Mouse (Mus musculus) 3134 (cell line): ENCODE data around the gene Rapgef3.

Experiments used
- DNase-seq: peaks from one replicate; pipeline ENCODE4 v3.0.0-alpha.2; 2011; ENCODE audit warnings: low spot score; ENCODE audit not compliant: insufficient read length; ENCODE audit errors: extremely low read depth

Rapgef3 gene

GRCm38 (mm10) chr15:97724346-97725197 lies 43.2 kb downstream of the Rapgef3 start:
- no peak for DNase-seq

DNA sequence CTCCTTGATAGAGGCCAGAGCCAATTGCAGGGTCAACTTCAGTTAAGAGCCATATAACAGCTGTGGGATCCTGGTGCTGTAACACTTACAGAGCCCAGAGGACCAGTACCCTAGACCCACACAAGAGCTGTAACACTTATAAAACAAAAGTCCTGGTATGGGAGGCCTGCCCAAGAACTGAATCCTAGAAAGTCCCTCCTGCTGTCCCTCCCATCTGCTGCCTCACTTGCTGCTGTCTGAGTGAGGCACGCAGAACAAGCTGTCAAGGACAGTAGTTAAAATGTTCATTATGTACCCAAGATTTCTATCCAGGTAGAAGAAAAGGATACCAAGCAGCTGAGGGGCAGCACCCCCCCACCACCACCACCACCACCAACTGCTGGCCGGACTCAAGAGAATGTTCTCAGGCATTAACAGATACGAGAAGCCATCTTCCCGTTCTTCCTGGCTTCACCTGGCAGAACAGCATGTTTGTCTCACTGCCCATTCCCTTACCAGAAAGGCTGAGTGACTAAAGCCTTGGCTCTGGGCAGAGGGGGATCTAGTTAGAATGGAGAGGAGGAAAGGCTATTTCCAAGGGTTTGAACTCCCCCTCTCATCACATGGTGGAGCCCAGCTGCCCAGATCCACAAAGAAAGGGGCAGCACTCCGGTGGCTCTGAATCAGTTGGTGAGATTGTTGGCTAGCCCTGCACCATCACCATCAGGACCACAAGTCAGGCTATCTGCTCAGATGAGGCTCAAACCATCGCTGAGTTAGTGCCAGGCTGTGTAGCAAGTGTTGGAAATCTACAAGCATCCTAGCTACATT lies 44.0 kb downstream of the Rapgef3 start:
- no peak for DNase-seq

DNA sequence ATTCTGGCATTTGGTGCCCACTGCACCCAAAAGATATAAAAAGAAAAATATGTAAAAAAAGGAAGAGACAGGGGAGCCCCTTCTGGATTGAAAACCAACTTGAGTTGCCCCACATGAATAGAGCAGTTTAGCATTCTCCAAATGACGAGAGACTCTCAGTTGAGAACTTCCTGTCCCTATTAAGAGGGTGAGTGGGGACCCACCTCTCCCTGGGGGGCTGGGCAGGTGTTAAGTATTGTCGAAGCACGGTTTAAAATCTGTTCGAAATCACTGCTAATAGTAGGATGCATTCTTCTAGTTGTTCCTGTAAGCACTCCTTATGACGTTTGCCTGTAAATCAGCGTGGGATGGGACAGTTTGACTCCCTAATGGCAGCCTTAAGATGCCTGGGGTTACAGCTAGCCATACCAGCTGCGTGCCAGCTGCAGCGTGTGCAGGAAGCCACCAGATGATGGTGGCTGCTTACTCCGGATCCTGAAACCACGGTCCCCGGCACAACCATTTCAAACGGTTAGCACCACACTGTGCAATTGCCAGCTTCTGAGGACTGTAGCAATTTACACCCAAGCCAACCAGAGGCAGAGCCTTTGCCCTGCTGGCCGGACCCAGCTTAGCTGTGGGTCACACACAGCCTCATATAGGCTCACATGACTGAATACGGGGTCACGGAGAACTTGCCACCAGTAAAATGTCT lies 46.6 kb downstream of the Rapgef3 start:
- no peak for DNase-seq

DNA sequence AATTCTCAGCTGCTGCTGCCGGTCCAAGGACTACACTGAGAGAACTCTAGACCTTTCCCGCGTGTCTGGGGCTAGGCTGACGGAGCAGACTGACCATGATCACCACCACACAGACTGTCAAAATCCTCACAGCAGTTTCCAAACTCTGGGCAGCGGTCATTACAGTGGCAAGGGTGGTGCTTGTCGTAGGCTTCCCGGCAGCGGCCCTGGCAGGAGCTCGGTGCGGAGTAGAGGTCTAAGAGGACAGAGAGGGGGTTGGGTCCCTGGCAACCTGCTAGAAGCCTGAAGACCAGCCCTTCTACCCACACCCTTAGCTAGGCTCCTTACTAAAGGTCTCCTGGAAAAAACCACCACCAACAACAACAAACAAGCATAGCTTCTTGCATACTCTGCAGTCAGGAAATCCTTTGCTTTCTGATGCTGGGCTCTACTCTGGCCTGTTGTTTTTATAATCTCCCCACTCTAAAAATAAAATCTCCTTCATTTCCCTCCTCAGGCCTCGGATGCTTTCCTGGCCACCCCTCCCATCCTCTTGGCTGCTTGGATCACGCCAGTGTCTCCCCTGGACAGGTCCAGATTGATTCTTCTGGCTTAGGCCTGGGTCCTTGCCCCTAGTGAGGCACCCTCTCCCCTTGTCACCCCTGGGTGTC lies 47.6 kb downstream of the Rapgef3 start:
- no peak for DNase-seq

DNA sequence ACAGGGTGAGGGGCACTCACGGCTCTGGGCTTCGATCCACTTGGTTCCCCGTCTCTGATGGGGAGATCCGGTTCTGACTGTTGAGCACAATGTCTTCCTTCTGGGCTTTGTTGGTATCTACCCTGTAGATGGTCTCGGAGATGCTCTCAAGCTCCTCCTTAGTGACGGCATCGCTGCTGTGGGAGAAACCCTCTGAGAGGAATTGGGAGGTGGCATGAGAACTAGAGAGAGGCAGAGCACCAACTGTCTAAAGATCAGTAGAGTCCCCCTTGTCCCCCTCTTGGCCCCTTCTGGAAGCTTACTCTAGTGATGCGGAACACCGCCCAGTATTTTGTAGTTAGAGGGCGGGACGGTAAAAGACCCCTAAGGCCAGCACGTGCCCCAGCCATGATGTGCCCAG lies 48.3 kb downstream of the Rapgef3 start:
- no peak for DNase-seq

DNA sequence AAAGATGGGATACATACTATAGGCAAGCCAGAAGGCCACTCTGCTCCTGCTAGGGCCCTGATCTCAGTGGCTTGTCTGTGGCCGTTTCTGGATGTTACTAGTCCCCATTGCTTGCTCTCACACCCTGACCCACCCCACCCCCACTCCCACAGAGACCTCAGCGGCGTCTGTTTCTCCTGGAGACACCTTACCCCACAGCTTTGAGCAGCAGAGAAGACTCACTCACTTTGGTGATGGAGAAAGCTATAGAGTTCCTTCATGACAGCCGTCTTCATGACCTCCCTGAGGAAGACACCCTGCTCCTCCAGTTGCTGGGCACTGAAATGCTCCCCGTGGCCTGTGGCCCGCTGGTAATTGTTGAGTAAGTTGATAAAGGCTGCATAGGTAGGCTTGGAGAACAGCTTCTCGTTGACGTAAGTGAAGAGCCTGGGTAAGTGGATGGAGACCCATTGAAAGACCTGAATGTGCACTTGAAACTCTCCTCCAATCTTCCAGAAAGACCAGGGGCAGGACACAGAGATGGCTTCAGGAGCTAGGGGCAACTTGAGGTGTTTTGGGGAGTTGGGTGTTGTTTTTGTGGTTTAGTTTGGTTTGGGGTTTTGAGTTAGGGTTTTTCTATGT lies 49.1 kb downstream of the Rapgef3 start:
- no peak for DNase-seq

DNA sequence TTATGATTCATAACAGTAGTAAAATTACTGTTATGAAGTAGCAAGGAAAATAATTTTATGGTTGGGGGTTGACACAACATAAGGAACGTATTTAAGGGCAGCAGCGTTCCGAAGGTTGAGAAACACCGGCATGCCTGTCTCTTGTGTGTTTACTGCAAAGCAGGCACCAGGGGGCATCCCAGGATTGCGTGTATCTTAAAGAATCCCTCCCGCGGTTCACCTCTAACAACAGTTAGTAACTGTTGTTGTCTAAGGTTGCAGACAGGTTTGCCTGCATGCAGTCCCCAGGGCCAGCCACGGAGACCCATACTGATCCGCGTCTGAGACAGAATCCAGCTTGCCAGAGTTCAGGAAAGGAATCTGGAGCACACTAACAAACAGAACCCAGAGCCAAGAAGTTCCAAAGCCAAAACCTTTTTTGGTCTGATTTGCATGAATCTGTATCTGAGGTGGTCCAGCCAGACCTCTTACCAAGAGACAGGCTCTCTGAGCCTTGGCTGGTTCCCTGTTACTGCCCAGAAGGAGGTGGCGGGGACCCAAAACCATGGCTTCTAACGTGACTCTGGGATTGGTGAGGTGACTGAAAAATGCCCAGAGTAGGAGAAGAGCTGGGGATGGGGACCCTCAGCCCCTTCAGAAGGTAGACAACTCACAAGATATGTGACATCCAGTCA lies 49.8 kb downstream of the Rapgef3 start:
- DNase-seq: no peak

DNA sequence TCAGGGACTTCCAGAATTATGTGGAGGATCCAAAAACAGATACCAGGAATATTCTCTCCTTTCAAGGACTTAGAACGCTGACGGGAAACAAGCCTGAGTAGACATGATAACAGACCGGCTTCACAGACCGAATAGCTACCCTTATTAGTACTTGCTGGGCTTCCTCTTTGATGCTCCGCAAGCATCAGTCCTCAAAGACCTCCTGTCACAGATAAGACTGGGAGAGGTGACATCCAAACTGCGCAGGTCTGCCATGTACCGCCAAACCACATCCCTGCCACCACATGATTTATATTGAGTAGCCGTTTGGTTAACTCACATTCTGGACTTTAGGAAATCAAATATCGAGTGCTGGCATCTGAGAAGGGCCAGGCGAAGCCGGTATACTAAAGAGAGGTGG lies 51.0 kb downstream of the Rapgef3 start:
- DNase-seq: no peak

DNA sequence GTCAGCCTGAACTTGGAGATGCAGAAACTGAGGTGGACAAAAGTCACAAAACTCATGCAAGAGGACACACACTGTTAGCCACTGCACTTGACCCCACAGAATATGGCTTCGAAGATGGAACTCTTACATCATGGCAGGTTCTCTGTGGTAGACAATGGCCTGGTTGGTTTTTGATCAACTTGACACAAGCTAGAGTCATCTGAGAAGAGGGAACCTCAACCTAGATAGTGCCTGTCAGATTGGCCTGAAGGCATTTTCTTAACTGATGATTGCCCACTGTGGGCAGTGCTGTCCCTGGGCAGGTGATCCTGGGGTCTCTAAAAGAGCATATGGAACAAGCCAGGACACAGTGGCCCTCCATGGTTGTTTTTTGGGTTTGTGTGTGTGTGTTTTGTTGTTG lies 52.0 kb downstream of the Rapgef3 start:
- DNase-seq: no peak

DNA sequence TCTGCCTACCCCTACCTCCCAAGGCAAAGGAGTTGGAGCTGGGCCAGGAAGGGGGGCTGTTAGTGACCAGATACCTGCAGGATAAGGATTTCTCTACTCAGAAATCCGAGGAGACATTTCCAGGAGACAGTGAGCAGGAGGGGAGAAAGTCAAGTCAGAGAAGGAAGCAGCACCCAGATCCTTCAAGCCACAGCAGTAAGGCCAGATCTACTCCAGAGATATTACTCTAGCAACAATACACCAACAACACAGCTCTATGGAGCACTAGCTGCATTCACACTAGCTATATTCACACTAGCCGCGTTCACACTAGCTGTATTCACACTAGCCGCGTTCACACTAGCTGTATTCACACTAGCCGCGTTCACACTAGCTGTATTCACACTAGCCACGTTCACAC lies 52.7 kb downstream of the Rapgef3 start:
- no peak for DNase-seq

DNA sequence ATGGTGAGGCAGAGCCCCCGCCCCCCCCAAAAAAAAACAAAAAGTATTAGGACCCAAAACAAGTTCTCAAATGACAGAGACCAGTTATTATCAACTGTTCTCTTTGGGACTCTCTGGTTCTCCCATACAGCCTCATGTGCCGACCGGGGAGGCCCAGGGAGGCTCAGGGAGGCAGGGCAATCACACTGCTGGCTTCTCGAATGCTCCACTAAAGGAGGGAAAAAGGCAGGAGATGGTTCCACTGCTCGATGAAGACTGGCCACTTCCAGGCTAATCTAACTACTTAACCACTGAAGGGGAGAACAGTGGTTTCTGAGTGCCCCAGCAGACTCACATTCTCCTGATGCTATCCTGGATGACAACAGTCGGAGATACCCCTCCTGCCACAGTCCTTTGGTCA lies 55.2 kb downstream of the Rapgef3 start:
- DNase-seq: no peak

DNA sequence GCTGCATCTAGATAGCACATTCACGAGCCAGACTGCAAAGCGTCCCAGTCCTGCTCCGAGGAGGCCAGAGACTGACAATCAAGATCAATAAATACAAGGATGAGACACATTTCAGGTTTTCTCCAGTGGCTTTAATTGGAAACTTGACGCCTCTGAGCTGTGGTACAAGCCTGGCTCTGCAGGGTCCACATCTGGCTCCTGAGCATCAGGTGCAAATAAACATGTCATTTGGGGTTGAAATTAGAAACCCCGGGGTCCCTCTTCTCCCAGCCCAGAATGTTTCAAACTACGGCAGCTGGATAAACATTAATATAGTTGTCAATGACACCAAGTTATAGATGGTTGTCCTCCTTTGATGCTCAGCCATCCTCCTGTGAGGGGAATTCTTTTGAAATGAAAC lies 56.9 kb downstream of the Rapgef3 start:
- no peak for DNase-seq

DNA sequence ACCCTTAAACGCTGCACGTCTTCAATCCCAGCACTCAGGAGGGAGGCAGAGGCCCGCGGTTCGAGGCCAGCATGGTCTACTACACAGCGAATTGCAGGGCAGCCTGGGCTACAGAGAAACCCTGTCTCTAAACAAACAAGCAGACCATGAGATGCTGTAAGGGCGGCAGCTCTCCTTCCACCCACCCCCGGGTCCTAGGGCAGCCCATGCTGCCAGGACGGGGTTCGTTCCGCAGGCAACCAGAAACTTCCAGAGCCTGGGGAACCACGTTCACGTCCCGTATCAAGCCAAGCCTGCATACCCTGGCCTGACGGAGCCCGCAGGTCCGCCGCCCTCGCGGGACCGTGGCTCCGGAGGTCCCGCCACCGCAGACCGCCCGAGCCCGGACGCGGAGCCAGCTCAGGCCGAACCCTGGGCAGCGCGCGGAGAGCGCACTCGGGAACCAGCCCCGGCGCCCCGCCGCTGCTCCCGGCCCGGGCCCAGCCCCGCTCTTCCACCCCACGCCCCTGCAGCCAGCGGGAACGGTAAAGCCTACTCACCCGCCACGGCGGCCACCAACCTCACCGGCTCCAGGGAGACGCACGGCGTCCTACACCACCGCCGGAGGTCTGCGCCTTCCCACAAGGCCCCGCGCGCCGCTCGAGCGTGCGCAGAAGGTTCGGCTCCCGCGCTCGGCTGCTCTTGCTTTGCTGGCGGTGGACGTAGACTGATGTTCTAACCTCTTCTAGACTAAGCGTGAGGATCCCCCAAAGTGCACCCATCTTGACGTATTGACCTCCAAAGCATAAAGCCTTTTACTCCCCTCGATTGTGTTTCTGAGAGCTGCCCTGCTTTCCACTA lies 62.3 kb downstream of the Rapgef3 start, which contains the start of gene Rpap3:
Gene Rpap3, minus strand, starts transcription at position 615 of the 840 bp plus-strand sequence.
- DNase-seq: peak; percentile 84

DNA sequence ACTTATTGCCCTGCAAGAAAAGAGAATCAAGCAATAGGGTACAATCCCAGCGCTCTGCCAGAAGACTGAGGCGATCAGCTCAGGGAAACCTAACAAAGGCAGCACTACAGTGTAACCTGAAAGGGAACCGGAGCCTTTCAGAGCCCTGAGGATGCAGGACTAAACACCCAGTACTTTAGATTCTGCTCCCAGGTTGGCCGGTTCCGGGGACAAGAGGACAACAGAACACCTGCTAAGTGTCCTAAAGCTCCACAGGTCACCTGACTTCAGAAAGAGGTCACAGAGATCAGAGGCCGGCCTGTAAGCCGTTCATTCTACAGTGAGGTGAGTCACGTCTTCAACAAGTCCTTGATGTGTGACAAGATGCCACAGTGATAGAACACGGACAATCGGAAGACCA lies 71.2 kb downstream of the Rapgef3 start:
- no peak for DNase-seq
